Mouse (Mus musculus) neural tube, embryonic 14.5 days (tissue): Measurements from ENCODE around the gene Rfxank. TPM values are rescaled to one million over a fixed set of nuclear protein-coding genes. Genes with fewer than 3 reads are reported as not detected.
A peak's percentile ranks its signal among the peaks of the same experiment; 100 is the strongest.

Experiments
- ATAC-seq: fragments of 200-750 bp; cut with Nextera tagmentation; 2 replicates; pipeline ENCODE4 v1.8.0; 2017; ENCODE audit warnings: low read depth, mild to moderate bottlenecking, moderate TSS enrichment, moderate library complexity
- H3K27ac ChIP-seq: fragments of 300-500 bp; sonication (generic); 2 replicates; pipeline ENCODE4 v1.5.1; 2014; ENCODE audit warnings: low read depth, mild to moderate bottlenecking, control low read depth, low read length, moderate library complexity, mixed read lengths
- H3K27me3 ChIP-seq: fragments of 300-500 bp; sonication (generic); 2 replicates; pipeline ENCODE4 v1.6.1; 2014; ENCODE audit warnings: low read length; ENCODE audit not compliant: control insufficient read depth, insufficient read depth
- H3K36me3 ChIP-seq: fragments of 300-500 bp; sonication (generic); 2 replicates; pipeline ENCODE4 v1.6.1; 2014; ENCODE audit warnings: low read length, mixed read lengths; ENCODE audit not compliant: control insufficient read depth, insufficient read depth
- H3K4me1 ChIP-seq: fragments of 300-500 bp; sonication (generic); 2 replicates; pipeline ENCODE4 v1.6.1; 2014; ENCODE audit warnings: low read length; ENCODE audit not compliant: control insufficient read depth, insufficient read depth
- H3K4me2 ChIP-seq: fragments of 300-500 bp; sonication (generic); 2 replicates; pipeline ENCODE4 v1.6.1; 2014; ENCODE audit warnings: mild to moderate bottlenecking, low read depth, low read length, control low read depth
- H3K4me3 ChIP-seq: fragments of 300-500 bp; sonication (generic); 2 replicates; pipeline ENCODE4 v1.5.1; 2014; ENCODE audit warnings: low read depth, low read length, control low read depth, mixed read lengths
- H3K9ac ChIP-seq: fragments of 300-500 bp; sonication (generic); replicated peaks from 2 replicates; pipeline ENCODE4 v1.6.1; 2014; ENCODE audit warnings: low read depth, mild to moderate bottlenecking, control low read depth, low read length, mixed read lengths
- H3K9me3 ChIP-seq: fragments of 300-500 bp; sonication (generic); 2 replicates; pipeline ENCODE4 v1.6.1; 2016; ENCODE audit warnings: low read length; ENCODE audit not compliant: control insufficient read depth
- WGBS: fragments of 180-500 bp; shearing (Covaris S2); extraction: QIAGEN DNeasy Blood & Tissue Kit; methylation state at CpG from one replicate; pipeline ENCODE4 v1.1.7; 2014; 5-methylcytosine and 5-hydroxymethylcytosine counted together
- microRNA-seq: library from miRNA; unstranded; fragments of <30 nt; microRNA quantifications from one replicate; pipeline ENCODE4, GENCODE M21; 2016
- polyA plus RNA-seq: library from polyadenylated mRNA; unstranded; fragments of >200 nt; fragmentation: Nextera tagmentation; extraction: Ambion mirVana; gene quantifications from 2 replicates; pipeline ENCODE4 v1.2.1, GENCODE M21; 2014

The Rfxank gene
- polyA plus RNA-seq, 1 experiment from 2014 or later = 12.2 TPM

DNA sequence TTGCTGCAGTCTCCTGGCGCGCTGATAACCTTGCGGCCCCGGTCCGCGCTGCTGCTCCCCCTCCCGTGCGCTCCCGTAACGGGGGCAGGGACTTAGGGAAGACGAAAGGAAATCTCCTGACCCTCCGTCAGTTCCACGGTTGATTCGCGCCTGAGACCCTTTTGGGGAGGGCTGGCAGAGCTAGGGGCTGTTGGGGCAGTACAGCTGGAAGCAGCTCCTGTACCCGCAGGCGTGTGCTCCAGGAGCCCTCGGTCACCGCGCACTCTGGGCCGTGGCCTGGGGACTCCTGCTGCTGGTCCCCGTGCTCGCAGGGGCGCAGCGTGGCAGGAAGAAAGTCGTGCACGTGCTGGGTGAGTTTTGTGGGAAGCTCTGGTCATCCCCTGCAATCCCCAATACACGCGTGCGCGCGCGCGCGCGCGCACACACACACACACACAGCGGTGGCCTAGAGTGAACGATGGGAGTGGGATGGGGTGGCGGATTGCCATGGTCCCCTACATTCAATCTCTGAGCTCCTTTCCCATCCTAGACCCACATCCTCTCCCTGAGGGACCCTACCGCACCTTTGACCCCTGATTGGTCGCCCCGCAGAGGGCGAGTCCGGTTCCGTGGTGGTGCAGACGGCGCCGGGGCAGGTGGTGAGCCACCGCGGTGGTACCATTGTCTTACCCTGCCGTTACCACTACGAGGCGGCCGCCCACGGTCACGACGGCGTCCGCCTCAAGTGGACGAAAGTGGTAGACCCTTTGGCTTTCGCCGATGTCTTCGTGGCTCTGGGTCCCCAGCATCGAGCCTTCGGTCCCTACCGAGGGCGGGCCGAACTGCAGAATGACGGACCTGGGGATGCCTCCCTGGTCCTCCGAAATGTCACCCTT lies 54.5 kb downstream of the Rfxank start:
- H3K27ac ChIP-seq = no peak overlapping the region
- peaks cover 57% of the 10 kb centered on the region for H3K27me3 ChIP-seq
- peak overlapping the region; percentile 37 for H3K4me3 ChIP-seq
- ATAC-seq = peak; percentile 9; the same call in 1 of the 2 replicates
- H3K9ac ChIP-seq = peak overlapping the region; percentile 29
- WGBS = 2% methylated on average over 71 of the region's 71 CpGs
- H3K4me1 ChIP-seq = peaks cover 21% of the 10 kb centered on the region
- H3K36me3 ChIP-seq = no peaks in the 10 kb centered on the region
- H3K4me2 ChIP-seq = peak overlapping the region; percentile 91
- H3K9me3 ChIP-seq = no peaks in the 10 kb centered on the region

DNA sequence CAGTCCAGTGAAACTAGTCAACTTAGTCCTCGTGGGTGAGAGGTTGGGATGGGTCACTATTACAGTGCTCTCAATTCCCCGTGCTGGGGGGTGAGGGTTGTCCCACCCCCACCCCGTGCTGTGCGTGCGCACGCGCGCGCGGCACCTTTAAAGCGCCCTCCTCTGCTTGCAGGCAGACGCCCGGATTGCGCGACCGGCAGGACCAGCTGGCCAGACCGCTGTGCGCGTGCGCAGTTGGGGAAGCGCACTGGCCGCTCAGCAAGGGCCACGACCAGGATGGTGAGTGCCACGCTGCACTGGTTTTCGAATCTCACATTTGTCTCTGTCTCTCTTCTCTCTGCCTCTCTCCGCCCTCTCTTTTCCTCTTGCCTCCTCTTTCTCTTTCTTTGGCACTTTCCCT lies 55.7 kb downstream of the Rfxank start, which contains the start of gene Hapln4:
Gene Hapln4, plus strand, starts transcription at position 173 of the 400 bp plus-strand sequence.
- peak within 1 kb of the TSS; percentile 29 for H3K9ac ChIP-seq
- H3K4me2 ChIP-seq = peak within 1 kb of the TSS; percentile 91
- peaks cover 50% of the 10 kb centered on the region for H3K27me3 ChIP-seq
- no peak within 1 kb of the TSS for H3K27ac ChIP-seq
- WGBS = under 1% methylated on average over 26 of the region's 26 CpGs
- peak within 1 kb of the TSS; percentile 37 for H3K4me3 ChIP-seq
- ATAC-seq = no peak
- H3K4me1 ChIP-seq = peaks cover 17% of the 10 kb centered on the region
- no peaks in the 10 kb centered on the region for H3K9me3 ChIP-seq
- no peaks in the 10 kb centered on the region for H3K36me3 ChIP-seq

GRCm38 (mm10) chr8:70081976-70082375 lies 57.0 kb downstream of the Rfxank start:
- Histone ChIP-seq H3K27ac (no peak overlapping the region), H3K4me1 (peaks cover 12% of the 10 kb centered on the region), H3K9me3 (no peaks in the 10 kb centered on the region), H3K36me3 (no peaks in the 10 kb centered on the region), H3K27me3 (peaks cover 37% of the 10 kb centered on the region), H3K4me3 (no peak overlapping the region), H3K9ac (no peak overlapping the region), H3K4me2 (no peak overlapping the region)
- ATAC-seq = no peak
- 92% methylated on average over 2 of the region's 2 CpGs for WGBS

Small RNA genes within 50 kb of the gene (microRNA-seq; reads per million reads assigned to microRNA genes)
- 2.8 reads per million, percentile 2 among the genes with 10 or more reads in this experiment for gene Mir7066

Other genes starting within 250 kb of the Rfxank start
- 4.1 and 4.3 TPM in 2 replicates for gene Tssk6, start 237.0 kb downstream of the Rfxank start, polyA plus RNA-seq
- gene Ndufa13, start 236.6 kb downstream of the Rfxank start, polyA plus RNA-seq = 176 and 194 TPM in 2 replicates
- 11.5 and 12.3 TPM in 2 replicates for gene Yjefn3, start 236.4 kb downstream of the Rfxank start, polyA plus RNA-seq
- 20.9 and 27.5 TPM in 2 replicates for gene Gatad2a, start 142.8 kb downstream of the Rfxank start, polyA plus RNA-seq
- gene Mau2, start 96.4 kb downstream of the Rfxank start, polyA plus RNA-seq = 73.5 and 77.9 TPM in 2 replicates
- 47.1 and 52.9 TPM in 2 replicates for gene Sugp1, start 96.3 kb downstream of the Rfxank start, polyA plus RNA-seq
- gene Tm6sf2, start 66.2 kb downstream of the Rfxank start, polyA plus RNA-seq = 1.3 and 2.1 TPM in 2 replicates
- 0.73 and 0.84 TPM in 2 replicates for gene Hapln4, start 55.7 kb downstream of the Rfxank start, polyA plus RNA-seq
- 154 and 176 TPM in 2 replicates for gene Ncan, start 18.3 kb downstream of the Rfxank start, polyA plus RNA-seq
- 22.9 and 35.3 TPM in 2 replicates for gene Nr2c2ap, start 7.8 kb downstream of the Rfxank start, polyA plus RNA-seq
- 63.7 and 72.3 TPM in 2 replicates for gene Borcs8, start 345 bp upstream of the Rfxank start, polyA plus RNA-seq
- 0.27 and 0.72 TPM in 2 replicates for gene Mef2b, start 557 bp upstream of the Rfxank start, polyA plus RNA-seq
- gene Tmem161a, start 33.2 kb upstream of the Rfxank start, polyA plus RNA-seq = 28.3 and 34.8 TPM in 2 replicates
- gene Slc25a42, start 73.2 kb upstream of the Rfxank start, polyA plus RNA-seq = 7.6 and 10.0 TPM in 2 replicates
- gene Sugp2, start 95.1 kb upstream of the Rfxank start, polyA plus RNA-seq = 77.1 and 78.6 TPM in 2 replicates
- 95.5 and 106 TPM in 2 replicates for gene Armc6, start 95.3 kb upstream of the Rfxank start, polyA plus RNA-seq
- gene Homer3, start 143.7 kb upstream of the Rfxank start, polyA plus RNA-seq = 16.8 and 25.5 TPM in 2 replicates
- 44.5 and 45.9 TPM in 2 replicates for gene Ddx49, start 163.3 kb upstream of the Rfxank start, polyA plus RNA-seq
- 285 and 327 TPM in 2 replicates for gene Cope, start 163.4 kb upstream of the Rfxank start, polyA plus RNA-seq
- gene Cers1, start 176.6 kb upstream of the Rfxank start, polyA plus RNA-seq = 33.4 and 42.9 TPM in 2 replicates
- gene Gdf1, start 190.7 kb upstream of the Rfxank start, polyA plus RNA-seq = 2.1 and 7.5 TPM in 2 replicates
- 14.4 and 15.0 TPM in 2 replicates for gene Upf1, start 214.1 kb upstream of the Rfxank start, polyA plus RNA-seq
- 0.20 and 0.41 TPM in 2 replicates for gene Comp, start 234.4 kb upstream of the Rfxank start, polyA plus RNA-seq